Mouse (Mus musculus) layer of hippocampus, adult 11-12 months (tissue): ENCODE data around the gene Ttc17.

ENCODE experiments used
- DNase-seq: peaks from one replicate; pipeline ENCODE4 v3.0.0; 2022; ENCODE audit warnings: low spot score

The Ttc17 gene

DNA sequence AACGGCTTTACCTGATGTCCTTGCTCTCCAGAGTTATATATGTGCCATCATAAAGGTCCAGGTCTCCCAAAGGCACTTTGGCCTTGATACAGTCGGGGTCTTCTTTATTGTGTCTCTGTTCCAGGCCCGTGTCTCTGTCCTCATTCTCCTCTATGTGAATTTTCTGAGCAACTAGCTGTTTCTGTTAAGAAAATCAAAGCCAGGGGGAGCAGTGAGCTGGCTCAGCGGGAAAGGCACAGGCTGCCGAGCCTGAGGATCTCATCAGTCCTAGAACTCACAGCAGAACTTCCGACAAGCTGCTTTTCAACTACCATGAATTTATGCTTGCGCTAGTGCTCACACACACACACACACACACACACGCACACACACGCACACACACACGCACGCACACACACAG is 27.8 kb downstream of the Ttc17 start:
- DNase-seq: no peak

DNA sequence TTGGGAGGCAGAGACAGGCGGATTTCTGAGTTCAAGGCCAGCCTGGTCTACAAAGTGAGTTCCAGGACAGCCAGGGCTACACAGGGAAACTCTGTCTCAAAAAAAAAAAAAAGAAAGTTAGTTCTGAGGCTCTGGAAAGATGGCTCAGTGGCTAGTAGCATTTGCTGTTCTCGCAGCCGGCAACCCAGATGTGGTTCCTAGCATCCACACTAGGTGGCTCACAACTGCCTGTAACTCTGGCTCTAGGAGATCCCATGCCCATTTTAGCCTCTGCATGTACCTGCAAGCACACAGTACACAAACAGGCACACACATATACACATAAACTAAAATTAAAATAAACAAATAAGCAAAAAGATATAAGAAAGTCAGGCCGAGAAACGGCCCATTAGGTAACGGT is 35.4 kb downstream of the Ttc17 start:
- peak; percentile 17 for DNase-seq

GRCm38 (mm10) chr2:94363821-94364220 is 42.7 kb downstream of the Ttc17 start:
- no peak for DNase-seq

GRCm38 (mm10) chr2:94360398-94360973 is 46.0 kb downstream of the Ttc17 start:
- no peak for DNase-seq

GRCm38 (mm10) chr2:94348165-94348591 is 58.3 kb downstream of the Ttc17 start:
- no peak for DNase-seq

- no peak for DNase-seq
Observed at GRCm38 (mm10) chr2:94346746-94347145, 59.7 kb downstream of the Ttc17 start.

DNA sequence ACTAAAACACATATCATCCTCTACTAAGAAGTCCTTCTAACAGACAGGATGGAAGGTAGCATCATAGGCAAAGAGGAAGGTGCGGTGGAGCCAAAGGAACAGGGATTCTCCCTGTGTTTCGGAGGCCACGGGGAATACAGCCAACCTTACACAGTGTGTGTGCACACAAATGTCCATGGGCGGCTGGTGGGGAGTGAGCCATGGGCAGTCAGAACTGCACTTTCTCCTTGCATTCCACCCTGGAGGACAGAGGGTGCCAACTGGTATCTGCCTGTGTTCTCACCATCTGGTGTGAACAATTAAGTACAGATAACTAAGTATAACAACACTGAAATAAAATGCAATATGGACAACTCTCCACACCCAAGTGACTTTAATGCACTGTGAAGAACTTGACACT is 61.9 kb downstream of the Ttc17 start:
- DNase-seq: no peak

- DNase-seq: no peak
Observed at GRCm38 (mm10) chr2:94343290-94344285, 62.9 kb downstream of the Ttc17 start.

DNA sequence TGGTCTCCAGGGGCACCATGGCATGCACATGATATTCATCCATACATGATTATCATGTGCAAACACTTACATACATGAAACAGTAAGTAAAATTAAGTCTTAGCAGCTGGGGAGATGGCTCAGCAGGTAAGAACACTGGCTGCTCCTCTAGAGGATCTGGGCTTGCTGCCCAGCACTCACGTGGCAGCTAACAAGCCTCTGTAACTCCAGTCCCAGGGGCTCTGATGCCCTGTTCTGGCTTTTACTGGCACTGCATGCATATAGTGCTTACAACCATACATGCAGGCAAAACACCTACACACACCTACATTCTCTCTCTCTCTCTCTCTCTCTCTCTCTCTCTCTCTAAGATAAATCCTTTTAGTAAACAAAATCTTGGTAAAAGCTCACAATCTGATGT is 65.7 kb downstream of the Ttc17 start:
- DNase-seq: no peak

GRCm38 (mm10) chr2:94339495-94339894 is 67.0 kb downstream of the Ttc17 start:
- no peak for DNase-seq

DNA sequence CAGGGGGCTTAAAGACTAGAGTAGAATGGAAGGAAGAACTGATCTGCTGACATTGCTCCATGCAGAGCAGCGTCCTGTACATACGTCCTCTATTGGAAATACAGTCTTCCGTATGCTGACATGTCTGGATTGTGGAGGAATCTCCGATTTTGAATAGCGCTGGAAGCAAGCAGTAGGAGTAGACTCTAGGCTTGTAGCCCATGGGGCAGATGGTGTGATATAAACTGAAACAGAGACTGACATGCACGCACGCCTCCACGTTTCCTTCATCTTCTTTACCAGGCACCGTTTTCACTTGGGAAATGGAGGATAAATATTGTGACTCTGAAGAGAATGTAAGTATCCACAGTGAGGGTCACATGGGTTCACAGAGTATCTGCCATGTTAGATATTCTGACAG is 70.2 kb downstream of the Ttc17 start:
- DNase-seq: peak; percentile 76

DNA sequence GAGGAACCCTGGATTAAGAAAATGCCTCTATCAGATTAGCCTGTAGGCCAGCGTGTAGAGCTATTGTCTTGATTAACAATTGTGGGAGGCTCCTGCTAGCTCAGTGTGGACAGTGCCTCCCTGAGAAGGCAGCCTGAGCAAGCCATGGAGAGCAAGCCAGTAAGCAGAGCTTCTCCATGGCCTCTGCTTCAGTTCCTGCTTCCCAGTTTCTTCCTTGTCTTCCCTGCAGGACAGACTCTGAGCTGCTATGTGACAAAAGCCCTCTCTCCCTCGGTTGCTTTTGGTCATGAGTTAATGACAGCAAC is 71.8 kb downstream of the Ttc17 start:
- no peak for DNase-seq

DNA sequence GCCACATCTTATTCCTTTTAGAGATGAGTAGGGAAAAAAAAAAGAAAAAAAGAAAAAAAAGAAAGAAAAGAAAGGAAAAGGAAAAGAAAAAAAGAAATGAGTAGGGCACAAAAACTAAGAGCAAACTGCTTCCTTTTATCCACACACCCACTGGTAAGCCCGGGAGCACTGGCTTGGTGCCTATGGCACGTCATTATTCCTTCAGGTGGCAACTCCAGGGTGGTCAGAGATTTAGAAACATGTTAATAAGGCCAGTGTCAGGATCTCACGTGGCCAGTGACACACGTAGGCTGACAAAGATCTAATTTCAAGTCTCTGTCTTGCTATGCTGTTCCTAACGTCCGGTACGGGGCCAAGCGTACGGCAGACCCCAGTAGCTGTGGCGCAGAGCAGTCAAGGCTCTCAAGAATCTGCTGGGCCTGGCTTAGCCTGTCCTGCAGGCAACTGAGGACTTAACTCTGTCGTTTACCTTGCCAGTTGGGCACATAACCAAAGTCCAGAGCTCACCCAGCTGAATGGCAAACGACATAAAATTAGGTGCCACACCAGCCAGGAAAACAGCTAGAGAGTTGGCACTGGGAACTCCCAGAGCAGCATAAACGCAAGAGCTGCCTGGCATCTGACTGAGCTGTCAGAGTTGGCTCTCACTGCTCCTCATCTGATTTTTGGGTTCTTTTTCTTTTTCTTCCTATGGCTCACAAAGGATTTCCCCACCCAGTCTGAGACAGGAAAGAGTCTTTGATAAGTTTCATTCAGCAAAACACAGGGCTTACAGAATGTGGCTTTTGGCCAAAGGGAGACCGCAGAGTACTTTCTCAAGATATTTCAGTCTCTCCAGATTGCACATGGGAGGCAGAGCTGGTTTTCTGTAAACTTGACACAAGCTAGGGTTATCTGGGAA is 72.4 kb downstream of the Ttc17 start:
- DNase-seq: no peak

GRCm38 (mm10) chr2:94333086-94333485 is 73.4 kb downstream of the Ttc17 start:
- no peak for DNase-seq

DNA sequence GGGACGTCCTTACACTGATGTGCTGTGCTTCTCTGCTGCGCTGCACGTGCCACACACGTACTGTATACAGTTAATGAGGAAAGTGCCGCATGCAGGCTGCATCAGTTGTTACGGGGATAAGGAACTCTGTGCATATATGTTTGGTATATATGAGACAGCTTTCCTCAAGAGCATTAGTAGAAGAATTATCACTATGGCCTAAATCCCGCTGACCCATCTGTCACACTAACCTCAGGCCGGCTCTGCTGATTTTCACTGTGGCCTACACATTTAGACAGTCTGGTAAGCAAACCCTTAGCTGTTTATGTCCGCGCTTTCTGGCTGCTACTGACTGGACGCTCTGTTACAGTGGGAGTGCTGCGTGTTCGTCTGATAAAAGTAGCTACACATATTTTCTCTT is 77.2 kb downstream of the Ttc17 start:
- DNase-seq: no peak

GRCm38 (mm10) chr2:94327836-94328235 is 78.7 kb downstream of the Ttc17 start:
- DNase-seq: no peak

DNA sequence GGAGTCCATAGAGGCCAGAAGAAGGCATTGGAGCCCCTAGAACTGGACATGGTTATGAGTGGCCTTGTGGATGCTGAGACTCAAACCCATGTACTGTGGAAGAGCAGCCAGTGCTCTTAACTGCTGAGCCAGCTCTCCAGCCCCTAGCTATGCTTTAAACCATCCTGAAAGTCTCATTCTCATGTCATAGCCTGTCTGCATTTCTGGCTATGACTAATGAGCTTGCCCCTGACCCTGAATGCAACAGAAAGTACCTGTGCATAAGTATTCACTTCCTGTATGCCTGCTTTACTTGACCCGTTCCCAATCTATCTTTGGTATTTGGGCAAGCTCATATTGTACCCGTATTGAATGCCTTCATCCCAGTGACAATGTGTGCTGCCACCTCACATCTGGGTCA is 86.7 kb downstream of the Ttc17 start:
- no peak for DNase-seq

DNA sequence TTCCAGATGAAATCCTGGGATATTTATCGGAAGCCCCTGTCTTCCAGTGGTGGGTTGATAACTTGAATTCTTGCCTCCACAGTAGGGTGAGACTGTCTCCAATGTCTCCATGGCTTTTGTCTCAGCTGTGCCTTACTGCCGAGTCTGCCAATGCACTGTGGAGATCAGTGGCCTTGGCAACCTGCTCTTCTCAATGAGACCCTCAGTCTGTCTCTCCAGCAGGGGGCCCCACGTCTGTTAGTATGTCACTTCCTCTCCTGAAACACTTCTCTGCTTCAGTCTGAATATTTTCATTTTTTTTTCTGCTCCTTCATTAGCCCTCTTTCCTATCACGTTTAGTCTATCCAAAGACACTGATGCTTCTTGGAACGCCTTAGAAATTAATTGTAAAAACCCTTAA is 90.0 kb downstream of the Ttc17 start:
- no peak for DNase-seq

DNA sequence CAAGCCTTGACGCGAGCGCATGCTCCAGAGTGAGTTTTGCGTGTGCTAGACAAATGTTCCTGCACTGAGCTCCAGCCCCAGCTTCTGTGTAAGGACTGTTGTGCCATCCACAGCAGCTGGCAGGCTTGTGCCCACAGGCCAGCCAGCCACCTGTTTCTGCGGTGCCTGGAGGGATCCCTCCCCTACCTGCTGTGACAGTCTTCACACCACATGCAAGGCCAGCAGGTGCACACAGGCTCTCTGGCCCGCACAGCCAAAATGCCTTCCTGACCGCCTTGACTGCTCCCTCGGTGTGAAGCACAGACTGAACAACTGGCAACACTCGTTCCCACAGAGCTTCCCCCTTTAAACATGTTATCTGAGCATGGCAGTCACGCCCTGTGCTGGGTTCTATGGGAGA is 102.5 kb downstream of the Ttc17 start:
- peak; percentile 17 for DNase-seq

- DNase-seq: no peak
Observed at GRCm38 (mm10) chr2:94302393-94302792, 104.1 kb downstream of the Ttc17 start.

DNA sequence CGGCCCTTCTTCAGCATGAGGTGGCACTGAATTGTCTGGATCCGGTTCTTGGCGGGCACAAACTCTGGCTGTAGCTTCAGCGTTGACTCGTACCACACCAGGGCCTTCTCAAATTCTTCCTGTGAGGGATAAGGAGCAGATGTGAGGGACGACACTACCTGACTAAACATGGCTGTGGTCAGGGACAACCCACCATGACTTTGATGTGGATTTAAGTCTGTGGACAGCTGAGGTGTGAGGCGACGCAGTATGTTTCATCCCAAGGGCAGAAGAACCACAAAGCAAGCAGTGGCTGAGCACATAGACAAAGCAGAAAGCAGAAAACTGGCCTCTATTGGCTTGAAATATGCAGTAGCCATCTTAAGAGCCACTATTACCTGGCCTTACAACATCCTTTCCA is 104.7 kb downstream of the Ttc17 start:
- DNase-seq: no peak

- no peak for DNase-seq
Observed at GRCm38 (mm10) chr2:94297467-94297866, 109.0 kb downstream of the Ttc17 start.

DNA sequence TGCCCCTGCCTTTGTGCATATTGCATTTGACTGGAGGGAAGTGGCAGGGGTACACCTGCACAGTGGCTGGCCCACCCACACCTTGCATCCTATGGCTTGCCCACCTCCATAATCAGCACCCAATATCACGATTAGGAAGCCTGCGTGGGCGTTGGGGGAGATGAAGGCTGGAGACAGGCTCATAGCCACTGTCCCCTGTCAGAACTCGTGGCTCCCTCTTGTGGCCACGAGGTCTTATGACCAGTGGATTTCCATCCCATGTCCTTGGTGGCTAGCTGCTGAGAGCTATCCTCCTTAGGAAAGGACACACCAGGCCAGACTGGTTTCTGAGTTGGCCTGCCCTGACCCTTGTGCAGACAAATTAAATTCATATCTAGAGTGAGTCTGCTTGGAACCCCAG is 116.0 kb downstream of the Ttc17 start:
- DNase-seq: peak; percentile 81
